Mouse (Mus musculus) embryonic facial prominence, embryonic 14.5 days (tissue): ENCODE results near the gene Htra2. TPM values are rescaled to one million over a fixed set of nuclear protein-coding genes. Genes with fewer than 3 reads are reported as not detected.

ENCODE experiments used
- ATAC-seq: fragments of 200-750 bp; cut with Nextera tagmentation; 2 replicates; pipeline ENCODE4 v1.8.0; 2017; ENCODE audit warnings: low read depth, moderate number of reproducible peaks, moderate TSS enrichment
- DNase-seq: peaks from one replicate; pipeline ENCODE4 v3.0.0-alpha.2; 2015; ENCODE audit warnings: low spot score
- H3K27ac ChIP-seq: fragments of 300-500 bp; sonication (generic); replicated peaks from 2 replicates; pipeline ENCODE4 v1.5.1; 2014; ENCODE audit warnings: low read depth, mild to moderate bottlenecking, low read length, moderate library complexity
- H3K27me3 ChIP-seq: fragments of 300-500 bp; sonication (generic); replicated peaks from 2 replicates; pipeline ENCODE4 v1.6.1; 2014; ENCODE audit warnings: low read length; ENCODE audit not compliant: control insufficient read depth, insufficient read depth
- H3K36me3 ChIP-seq: fragments of 300-500 bp; sonication (generic); 2 replicates; pipeline ENCODE4 v1.6.1; 2014; ENCODE audit warnings: low read length, mixed read lengths; ENCODE audit not compliant: control insufficient read depth, insufficient read depth
- H3K4me1 ChIP-seq: fragments of 300-500 bp; sonication (generic); 2 replicates; pipeline ENCODE4 v1.6.1; 2014; ENCODE audit warnings: antibody characterized with exemption, low read length; ENCODE audit not compliant: control insufficient read depth, insufficient read depth
- H3K4me2 ChIP-seq: fragments of 300-500 bp; sonication (generic); 2 replicates; pipeline ENCODE4 v1.6.1; 2014; ENCODE audit warnings: low read depth, mild to moderate bottlenecking, low read length, moderate library complexity, mixed read lengths
- H3K4me3 ChIP-seq: fragments of 300-500 bp; sonication (generic); 2 replicates; pipeline ENCODE4 v1.5.1; 2014; ENCODE audit warnings: low read depth, mild to moderate bottlenecking, low read length
- H3K9ac ChIP-seq: fragments of 300-500 bp; sonication (generic); 2 replicates; pipeline ENCODE4 v1.6.1; 2014; ENCODE audit warnings: low read depth, mild to moderate bottlenecking, low read length, moderate library complexity, mixed read lengths
- H3K9me3 ChIP-seq: fragments of 300-500 bp; sonication (generic); 2 replicates; pipeline ENCODE4 v1.6.1; 2016; ENCODE audit warnings: low read length; ENCODE audit not compliant: control insufficient read depth
- WGBS: fragments of 180-500 bp; shearing (Covaris S2); extraction: QIAGEN DNeasy Blood & Tissue Kit; methylation state at CpG from one replicate; pipeline ENCODE4 v1.1.7; 2014; 5-methylcytosine and 5-hydroxymethylcytosine counted together
- polyA plus RNA-seq: library from polyadenylated mRNA; unstranded; fragments of >200 nt; fragmentation: Nextera tagmentation; extraction: Ambion mirVana; gene quantifications from 2 replicates; pipeline ENCODE4 v1.2.1, GENCODE M21; 2014

The Htra2 gene
- polyA plus RNA-seq, 1 experiment from 2014 or later: 43.0 TPM

- Histone ChIP-seq H3K9ac (no peak overlapping the region), H3K27ac (no peak overlapping the region), H3K4me3 (no peak overlapping the region), H3K4me1 (no peaks in the 10 kb centered on the region), H3K36me3 (no peaks in the 10 kb centered on the region), H3K9me3 (no peaks in the 10 kb centered on the region), H3K4me2 (no peak overlapping the region), H3K27me3 (no peaks in the 10 kb centered on the region)
- ATAC-seq (no peak), DNase-seq (no peak)
- WGBS: 80% methylated on average over 7 of the region's 7 CpGs
These were observed 43.8 kb downstream of the Htra2 start for GRCm38 (mm10) chr6:83011255-83011654.

GRCm38 (mm10) chr6:83010010-83010409 is 45.1 kb downstream of the Htra2 start:
- H3K36me3 ChIP-seq: no peaks in the 10 kb centered on the region
- WGBS: 56% methylated on average over 7 of the region's 7 CpGs
- no peak overlapping the region for H3K4me2 ChIP-seq
- H3K27ac ChIP-seq: no peak overlapping the region
- ATAC-seq: no peak
- no peaks in the 10 kb centered on the region for H3K27me3 ChIP-seq
- DNase-seq: no peak
- H3K4me1 ChIP-seq: 0 out of 2 replicates have a peak, but pooled peaks cover under 1% of the 10 kb centered on the region
- no peak overlapping the region for H3K4me3 ChIP-seq
- H3K9me3 ChIP-seq: no peaks in the 10 kb centered on the region
- H3K9ac ChIP-seq: no peak overlapping the region

GRCm38 (mm10) chr6:83008659-83009058 is 46.4 kb downstream of the Htra2 start:
- Histone ChIP-seq H3K9me3 (no peaks in the 10 kb centered on the region), H3K4me2 (no peak overlapping the region), H3K27ac (no peak overlapping the region), H3K4me3 (no peak overlapping the region), H3K4me1 (0 out of 2 replicates have a peak, but pooled peaks cover 7% of the 10 kb centered on the region), H3K9ac (no peak overlapping the region), H3K36me3 (no peaks in the 10 kb centered on the region), H3K27me3 (no peaks in the 10 kb centered on the region)
- 40% methylated on average over 3 of the region's 3 CpGs for WGBS
- no peak for ATAC-seq
- DNase-seq: no peak

GRCm38 (mm10) chr6:83006114-83006513 is 49.0 kb downstream of the Htra2 start:
- no peak overlapping the region for H3K27ac ChIP-seq
- H3K36me3 ChIP-seq: no peaks in the 10 kb centered on the region
- DNase-seq: no peak
- no peaks in the 10 kb centered on the region for H3K27me3 ChIP-seq
- no peaks in the 10 kb centered on the region for H3K9me3 ChIP-seq
- H3K4me2 ChIP-seq: no peak overlapping the region
- WGBS: 78% methylated on average over 6 of the region's 6 CpGs
- no peak for ATAC-seq
- H3K9ac ChIP-seq: no peak overlapping the region
- H3K4me3 ChIP-seq: no peak overlapping the region
- 0 out of 2 replicates have a peak, but pooled peaks cover 7% of the 10 kb centered on the region for H3K4me1 ChIP-seq

- DNase-seq (no peak), ATAC-seq (no peak)
- H3K27me3 ChIP-seq: no peaks in the 10 kb centered on the region
- WGBS: 77% methylated on average over 10 of the region's 10 CpGs
- H3K9ac ChIP-seq: no peak overlapping the region
- no peaks in the 10 kb centered on the region for H3K9me3 ChIP-seq
- H3K4me3 ChIP-seq: no peak overlapping the region
- H3K27ac ChIP-seq: no peak overlapping the region
- 0 out of 2 replicates have a peak, but pooled peaks cover 7% of the 10 kb centered on the region for H3K4me1 ChIP-seq
- H3K36me3 ChIP-seq: no peaks in the 10 kb centered on the region
- no peak overlapping the region for H3K4me2 ChIP-seq
These were observed 49.5 kb downstream of the Htra2 start for GRCm38 (mm10) chr6:83005444-83006011.

GRCm38 (mm10) chr6:83004872-83005271 is 50.2 kb downstream of the Htra2 start:
- WGBS: 36% methylated on average over 7 of the region's 7 CpGs
- ATAC-seq (no peak), DNase-seq (peak; percentile 55)
- no peak overlapping the region for H3K4me3 ChIP-seq
- 0 out of 2 replicates have a peak, but pooled peaks cover 7% of the 10 kb centered on the region for H3K4me1 ChIP-seq
- no peak overlapping the region for H3K4me2 ChIP-seq
- no peaks in the 10 kb centered on the region for H3K27me3 ChIP-seq
- H3K9ac ChIP-seq: no peak overlapping the region
- H3K27ac ChIP-seq: no peak overlapping the region; the same call in 1 of the 2 replicates
- H3K9me3 ChIP-seq: no peaks in the 10 kb centered on the region
- no peaks in the 10 kb centered on the region for H3K36me3 ChIP-seq

- Histone ChIP-seq H3K36me3 (no peaks in the 10 kb centered on the region), H3K27me3 (no peaks in the 10 kb centered on the region), H3K9me3 (no peaks in the 10 kb centered on the region), H3K4me2 (no peak overlapping the region), H3K4me1 (0 out of 2 replicates have a peak, but pooled peaks cover 7% of the 10 kb centered on the region), H3K4me3 (no peak overlapping the region), H3K27ac (no peak overlapping the region), H3K9ac (no peak overlapping the region)
- DNase-seq (no peak), ATAC-seq (no peak)
- WGBS: 66% methylated on average over 2 of the region's 2 CpGs
These were observed 50.8 kb downstream of the Htra2 start for GRCm38 (mm10) chr6:83004309-83004708.

- H3K4me1 ChIP-seq: 0 out of 2 replicates have a peak, but pooled peaks cover 7% of the 10 kb centered on the region
- H3K9me3 ChIP-seq: no peaks in the 10 kb centered on the region
- H3K4me2 ChIP-seq: no peak overlapping the region
- H3K27me3 ChIP-seq: no peaks in the 10 kb centered on the region
- H3K36me3 ChIP-seq: no peaks in the 10 kb centered on the region
- H3K9ac ChIP-seq: no peak overlapping the region
- no peak overlapping the region for H3K4me3 ChIP-seq
- ATAC-seq (no peak), DNase-seq (no peak)
- WGBS: 89% methylated on average over 5 of the region's 5 CpGs
- H3K27ac ChIP-seq: no peak overlapping the region
These were observed 51.2 kb downstream of the Htra2 start for GRCm38 (mm10) chr6:83003850-83004249.

- DNase-seq (no peak), ATAC-seq (no peak)
- H3K27ac ChIP-seq: no peak overlapping the region
- no peak overlapping the region for H3K4me2 ChIP-seq
- no peaks in the 10 kb centered on the region for H3K9me3 ChIP-seq
- H3K4me3 ChIP-seq: no peak overlapping the region
- H3K36me3 ChIP-seq: no peaks in the 10 kb centered on the region
- 0 out of 2 replicates have a peak, but pooled peaks cover 7% of the 10 kb centered on the region for H3K4me1 ChIP-seq
- H3K27me3 ChIP-seq: no peaks in the 10 kb centered on the region
- no peak overlapping the region for H3K9ac ChIP-seq
- 87% methylated on average over 1 of the region's 1 CpGs for WGBS
These were observed 52.0 kb downstream of the Htra2 start for GRCm38 (mm10) chr6:83003082-83003481.
